Mouse (Mus musculus): ENCODE results near the gene Abcf3.

DNA sequence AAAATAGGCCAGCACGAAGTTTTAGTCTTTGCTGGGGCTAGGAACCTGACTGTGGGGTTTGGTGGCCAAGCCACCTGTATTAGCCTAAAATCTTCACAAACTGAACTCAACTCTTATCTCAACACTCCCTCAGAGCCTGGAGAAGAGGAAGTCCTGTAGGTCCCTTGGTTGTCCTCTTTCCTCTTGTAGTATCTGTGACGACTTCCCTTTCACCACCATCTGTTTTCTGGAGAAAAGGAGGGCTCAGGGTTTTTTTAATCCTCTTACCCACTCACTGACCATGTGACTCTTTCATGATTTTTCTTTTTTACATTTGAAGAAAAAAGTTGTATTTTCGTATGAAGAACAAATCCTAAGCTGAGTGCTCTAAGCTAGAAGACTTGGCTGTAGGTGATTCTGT, 8.7 kb upstream of the Abcf3 start:
- no peak for TF ChIP-seq GATA1 (IDR thresholded peaks at IDR 0.05; ENCODE audit: low read length)
- no peak for TF ChIP-seq TAL1 (IDR thresholded peaks at IDR 0.05; ENCODE audit: low read length)
